Mouse (Mus musculus) hindbrain, embryonic 11.5 days (tissue): ENCODE results near the gene Nop2. TPM values are rescaled to one million over a fixed set of nuclear protein-coding genes. Genes with fewer than 3 reads are reported as not detected.

Experiments
- ATAC-seq: fragments of 200-750 bp; cut with Nextera tagmentation; 2 replicates; pipeline ENCODE4 v1.8.0; 2017; ENCODE audit warnings: mild to moderate bottlenecking, moderate TSS enrichment, moderate library complexity; ENCODE audit not compliant: low FRiP score
- DNase-seq: peaks from one replicate; pipeline ENCODE4 v3.0.0-alpha.2; 2015; ENCODE audit warnings: low spot score
- H3K27ac ChIP-seq: fragments of 300-500 bp; sonication (generic); 2 replicates; pipeline ENCODE4 v1.5.1; 2014; ENCODE audit warnings: mild to moderate bottlenecking, low read depth, low read length
- H3K27me3 ChIP-seq: fragments of 300-500 bp; sonication (generic); 2 replicates; pipeline ENCODE4 v1.6.1; 2014; ENCODE audit warnings: mild to moderate bottlenecking, low read length, moderate library complexity, mixed read lengths; ENCODE audit not compliant: control insufficient read depth, insufficient read depth
- H3K36me3 ChIP-seq: fragments of 300-500 bp; sonication (generic); 2 replicates; pipeline ENCODE4 v1.6.1; 2014; ENCODE audit warnings: mild to moderate bottlenecking, low read length, moderate library complexity, mixed read lengths; ENCODE audit not compliant: control insufficient read depth, insufficient read depth
- H3K4me1 ChIP-seq: fragments of 300-500 bp; sonication (generic); replicated peaks from 2 replicates; pipeline ENCODE4 v1.6.1; 2014; ENCODE audit warnings: low read length, mixed read lengths; ENCODE audit not compliant: control insufficient read depth, insufficient read depth
- H3K4me2 ChIP-seq: fragments of 300-500 bp; sonication (generic); replicated peaks from 2 replicates; pipeline ENCODE4 v1.6.1; 2014; ENCODE audit warnings: mild to moderate bottlenecking, low read depth, low read length
- H3K4me3 ChIP-seq: fragments of 300-500 bp; sonication (generic); 2 replicates; pipeline ENCODE4 v1.5.1; 2014; ENCODE audit warnings: low read depth, low read length
- H3K9ac ChIP-seq: fragments of 300-500 bp; sonication (generic); 2 replicates; pipeline ENCODE4 v1.6.1; 2014; ENCODE audit warnings: low read depth, low read length
- H3K9me3 ChIP-seq: fragments of 300-500 bp; sonication (generic); 2 replicates; pipeline ENCODE4 v1.6.1; 2016; ENCODE audit warnings: low read length; ENCODE audit not compliant: control insufficient read depth
- WGBS: fragments of 180-500 bp; shearing (Covaris S2); extraction: QIAGEN DNeasy Blood & Tissue Kit; methylation state at CpG from one replicate; pipeline ENCODE4 v1.1.7; 2014; 5-methylcytosine and 5-hydroxymethylcytosine counted together
- polyA plus RNA-seq: library from polyadenylated mRNA; unstranded; fragments of >200 nt; fragmentation: Nextera tagmentation; extraction: Ambion mirVana; gene quantifications from 2 replicates; pipeline ENCODE4 v1.2.1, GENCODE M21; 2014

Nop2 gene
- polyA plus RNA-seq, 1 experiment from 2014 or later = 45.3 TPM

- ATAC-seq = no peak
- Histone ChIP-seq H3K9ac (no peak overlapping the region), H3K4me2 (no peak overlapping the region), H3K4me3 (no peak overlapping the region), H3K27ac (no peak overlapping the region), H3K36me3 (peaks cover 15% of the 10 kb centered on the region; the same call in 1 of the 2 replicates), H3K4me1 (0 out of 2 replicates have a peak, but pooled peaks cover 2% of the 10 kb centered on the region), H3K27me3 (no peaks in the 10 kb centered on the region), H3K9me3 (no peaks in the 10 kb centered on the region)
- WGBS = 87% methylated on average over 20 of the region's 20 CpGs
- DNase-seq = no peak
Observed at GRCm38 (mm10) chr6:125129710-125130402, 1.9 kb upstream of the Nop2 start.

GRCm38 (mm10) chr6:125132470-125132869 is 761 bp downstream of the Nop2 start:
- ATAC-seq = no peak
- H3K4me3 ChIP-seq = peak overlapping the region; percentile 88
- peak overlapping the region; percentile 83 for H3K9ac ChIP-seq
- H3K27me3 ChIP-seq = no peaks in the 10 kb centered on the region
- no peak overlapping the region for H3K27ac ChIP-seq
- H3K4me1 ChIP-seq = 0 out of 2 replicates have a peak, but pooled peaks cover 2% of the 10 kb centered on the region
- peaks cover 28% of the 10 kb centered on the region for H3K36me3 ChIP-seq
- WGBS = 8% methylated on average over 11 of the region's 11 CpGs
- no peaks in the 10 kb centered on the region for H3K9me3 ChIP-seq
- no peak for DNase-seq
- peak overlapping the region; percentile 81 for H3K4me2 ChIP-seq

DNA sequence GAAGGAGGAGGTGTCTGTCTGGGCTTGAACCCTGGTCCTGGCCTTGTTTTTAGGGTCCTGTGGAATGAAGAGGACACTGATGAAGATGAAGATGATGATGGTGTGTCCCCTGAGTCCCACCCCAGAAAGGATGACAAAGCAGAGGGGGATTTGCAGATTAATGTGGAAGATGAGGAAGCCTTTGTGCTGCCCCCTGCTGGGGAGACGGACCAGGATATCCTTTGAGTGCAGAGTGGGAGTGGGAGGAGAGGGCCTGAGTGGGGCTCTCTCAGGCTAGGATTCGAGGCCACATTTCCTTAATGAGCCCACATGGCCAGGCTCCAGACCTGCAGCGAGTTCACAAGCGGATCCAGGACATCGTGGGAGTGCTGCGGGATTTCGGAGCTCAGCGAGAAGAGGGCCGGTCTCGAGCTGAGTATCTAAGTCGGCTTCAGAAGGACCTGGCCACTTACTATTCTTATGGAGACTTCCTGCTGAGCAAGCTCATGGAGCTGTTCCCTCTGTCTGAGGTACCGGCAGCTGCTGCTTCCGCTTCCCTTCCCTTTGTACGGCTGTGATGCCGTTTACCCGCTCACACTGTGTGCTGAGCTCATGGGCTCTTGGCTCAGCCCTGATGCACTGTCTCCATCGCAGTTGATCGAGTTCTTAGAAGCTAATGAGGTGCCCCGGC is 5.4 kb downstream of the Nop2 start:
- peaks cover 23% of the 10 kb centered on the region for H3K36me3 ChIP-seq
- 87% methylated on average over 19 of the region's 19 CpGs for WGBS
- H3K9me3 ChIP-seq = no peaks in the 10 kb centered on the region
- no peak overlapping the region for H3K4me2 ChIP-seq
- H3K9ac ChIP-seq = no peak overlapping the region
- ATAC-seq = 0 out of 2 replicates have a peak, but pooled peaks have one; percentile 10
- H3K4me1 ChIP-seq = 0 out of 2 replicates have a peak, but pooled peaks cover 2% of the 10 kb centered on the region
- H3K27ac ChIP-seq = no peak overlapping the region
- peak; percentile 59 for DNase-seq
- H3K27me3 ChIP-seq = no peaks in the 10 kb centered on the region
- no peak overlapping the region for H3K4me3 ChIP-seq

GRCm38 (mm10) chr6:125139747-125140146 is 8.0 kb downstream of the Nop2 start:
- Histone ChIP-seq H3K4me2 (no peak overlapping the region), H3K27ac (no peak overlapping the region), H3K36me3 (peaks cover 18% of the 10 kb centered on the region), H3K4me1 (no peaks in the 10 kb centered on the region), H3K27me3 (no peaks in the 10 kb centered on the region), H3K9ac (no peak overlapping the region), H3K4me3 (no peak overlapping the region), H3K9me3 (no peaks in the 10 kb centered on the region)
- DNase-seq = no peak
- 94% methylated on average over 7 of the region's 7 CpGs for WGBS
- ATAC-seq = no peak

DNA sequence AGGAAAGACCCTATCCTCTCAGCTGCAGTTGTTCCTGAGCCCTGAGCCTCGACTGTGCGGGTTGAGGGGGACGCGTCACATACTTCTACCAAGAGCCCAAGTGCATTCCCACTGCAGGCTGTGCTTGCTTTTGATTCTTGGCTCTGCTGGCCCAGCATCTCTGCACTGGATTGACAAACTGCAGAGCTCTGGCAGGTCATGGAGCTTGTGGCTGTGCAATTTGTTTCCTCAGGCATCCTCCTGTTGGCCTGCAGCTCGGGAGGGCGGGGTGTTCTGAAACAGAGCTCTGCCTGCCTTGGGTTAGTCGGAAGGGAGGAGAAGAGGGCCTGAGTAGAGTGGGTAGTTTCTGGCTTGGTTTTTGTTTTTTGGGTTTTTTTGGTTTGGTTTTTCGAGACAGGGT is 10.7 kb downstream of the Nop2 start:
- Histone ChIP-seq H3K9ac (no peak overlapping the region), H3K27ac (no peak overlapping the region), H3K4me3 (no peak overlapping the region), H3K36me3 (peaks cover 5% of the 10 kb centered on the region), H3K9me3 (no peaks in the 10 kb centered on the region), H3K27me3 (no peaks in the 10 kb centered on the region), H3K4me2 (no peak overlapping the region), H3K4me1 (peaks cover 10% of the 10 kb centered on the region; the same call in 1 of the 2 replicates)
- ATAC-seq (no peak), DNase-seq (no peak)
- WGBS = 94% methylated on average over 8 of the region's 8 CpGs

DNA sequence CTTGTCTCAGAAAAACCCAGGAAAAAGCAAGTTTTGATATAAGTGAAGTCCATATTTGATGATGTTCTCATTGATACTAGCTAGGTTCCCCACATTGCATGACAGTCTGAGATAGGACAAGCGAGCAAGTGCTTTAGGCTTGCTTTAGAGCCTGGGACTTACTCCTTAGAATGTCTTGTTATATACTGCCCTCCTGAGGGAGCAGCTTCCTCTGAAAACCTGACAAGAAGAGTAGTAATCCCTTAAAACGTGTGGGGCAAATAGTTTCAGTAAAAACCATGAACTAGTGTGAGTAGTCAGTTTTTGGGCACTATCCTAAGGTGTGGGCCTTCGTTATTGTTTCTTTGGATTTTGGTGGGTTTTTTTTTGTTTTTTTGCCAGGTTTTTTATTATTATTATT is 11.4 kb downstream of the Nop2 start:
- no peak overlapping the region for H3K9ac ChIP-seq
- no peaks in the 10 kb centered on the region for H3K9me3 ChIP-seq
- no peak overlapping the region for H3K4me3 ChIP-seq
- H3K27ac ChIP-seq = no peak overlapping the region
- no peak overlapping the region for H3K4me2 ChIP-seq
- no peaks in the 10 kb centered on the region for H3K27me3 ChIP-seq
- DNase-seq = no peak
- H3K4me1 ChIP-seq = peaks cover 10% of the 10 kb centered on the region; the same call in 1 of the 2 replicates
- no peak for ATAC-seq
- WGBS = 74% methylated on average over 3 of the region's 3 CpGs
- H3K36me3 ChIP-seq = peaks cover 3% of the 10 kb centered on the region; the same call in 1 of the 2 replicates

GRCm38 (mm10) chr6:125143904-125144303 is 12.2 kb downstream of the Nop2 start:
- Histone ChIP-seq H3K4me2 (no peak overlapping the region), H3K36me3 (peaks cover 3% of the 10 kb centered on the region; the same call in 1 of the 2 replicates), H3K4me3 (no peak overlapping the region), H3K27me3 (no peaks in the 10 kb centered on the region), H3K4me1 (peaks cover 10% of the 10 kb centered on the region; the same call in 1 of the 2 replicates), H3K9ac (no peak overlapping the region), H3K9me3 (no peaks in the 10 kb centered on the region), H3K27ac (no peak overlapping the region)
- DNase-seq = no peak
- ATAC-seq = no peak
- 84% methylated on average over 9 of the region's 9 CpGs for whole genome bisulfite sequencing

DNA sequence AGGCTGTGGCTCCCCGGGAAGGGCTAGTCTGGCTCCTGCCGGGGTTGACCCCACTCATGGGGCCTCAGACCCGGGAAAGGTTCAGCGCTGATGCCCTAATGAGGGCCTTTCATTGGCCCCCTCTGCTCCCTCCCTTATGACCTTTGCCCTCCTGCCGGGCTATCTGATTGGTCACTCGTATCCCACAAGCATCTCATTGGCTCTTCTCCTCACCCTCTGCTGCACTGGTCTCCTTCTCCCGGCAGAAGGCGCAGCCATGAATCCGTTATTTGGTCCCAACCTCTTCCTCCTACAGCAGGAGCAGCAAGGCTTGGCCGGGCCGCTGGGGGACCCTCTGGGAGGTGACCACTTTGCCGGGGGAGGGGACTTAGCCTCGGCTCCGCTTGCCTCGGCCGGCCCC is 13.3 kb downstream of the Nop2 start, which contains the start of gene Iffo1:
Gene Iffo1 (plus strand): TSS at position 241 of the 400 bp plus-strand sequence.
- Histone ChIP-seq H3K27me3 (no peaks in the 10 kb centered on the region), H3K36me3 (no peaks in the 10 kb centered on the region), H3K9ac (peak within 1 kb of the TSS; percentile 84), H3K4me3 (peak within 1 kb of the TSS; percentile 62), H3K4me1 (peaks cover 10% of the 10 kb centered on the region; the same call in 1 of the 2 replicates), H3K9me3 (no peaks in the 10 kb centered on the region), H3K27ac (peak within 1 kb of the TSS; percentile 87), H3K4me2 (peak within 1 kb of the TSS; percentile 91)
- 0% methylated on average over 16 of the region's 16 CpGs for WGBS
- peak; percentile 97 for ATAC-seq
- DNase-seq = peak; percentile 93
